Comparison of ENCODE assay signal across 8 mouse cellular contexts in the genomic region with DNA sequence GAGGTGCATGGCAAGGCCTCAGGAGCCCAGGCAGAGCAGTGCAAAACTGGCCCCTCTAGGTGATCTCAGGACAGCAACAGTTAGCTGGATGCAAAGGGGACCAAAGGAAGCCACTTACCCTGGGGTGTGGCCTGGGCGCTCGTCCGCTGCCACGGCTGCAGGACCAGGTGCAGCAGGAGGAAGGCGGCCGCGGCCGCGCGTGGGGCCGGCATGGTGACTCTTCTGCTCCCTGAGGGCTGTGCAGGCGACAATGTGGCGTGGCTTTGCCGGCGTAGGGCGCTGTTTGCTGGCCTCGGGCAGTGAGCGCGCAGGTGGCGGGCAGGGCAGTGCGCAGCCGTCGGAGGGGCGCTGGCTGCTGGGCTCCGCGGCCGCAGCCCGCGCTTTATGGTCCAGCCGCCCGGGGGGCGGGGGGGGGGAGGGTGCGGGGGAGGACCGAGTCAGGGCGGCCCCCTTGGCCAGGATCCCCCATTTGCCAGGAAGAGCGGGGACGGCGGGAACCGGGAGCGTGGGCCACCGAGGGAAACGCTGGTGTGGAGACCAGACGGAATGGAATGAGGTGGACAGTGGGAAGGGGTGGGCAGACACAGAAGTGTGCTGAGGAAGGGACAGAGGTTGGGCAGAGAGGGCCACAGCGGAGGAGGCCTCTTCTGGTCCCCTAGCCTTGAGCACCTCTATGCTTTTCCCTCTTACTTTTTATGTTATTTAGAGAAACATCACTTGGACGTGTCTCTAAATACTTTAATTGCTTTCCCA. TPM values are rescaled to one million over a fixed set of nuclear protein-coding genes. Genes with fewer than 3 reads are reported as not detected.
DNase-seq lines count a peak whose midpoint lies in the region; ATAC-seq and TF ChIP-seq lines count a peak whose summit lies in the region.

A gene (minus strand): TSS at position 357 of the 753 bp plus-strand sequence.

- H3K4me1 ChIP-seq in kidney, adult 2 months (ENCODE audit: control insufficient read depth, insufficient read depth, low read length): no peaks in the 10 kb centered on the region
- H3K4me1 ChIP-seq in embryonic facial prominence, embryonic 14.5 days (ENCODE audit: control insufficient read depth, insufficient read depth, low read length): peaks cover 4% of the 10 kb centered on the region; the same call in 1 of the 2 replicates
- peaks cover 9% of the 10 kb centered on the region for H3K4me1 ChIP-seq in hindbrain, embryonic 10.5 days (replicated peaks)
- H3K4me1 ChIP-seq in liver, embryonic 13.5 days (replicated peaks): no peaks in the 10 kb centered on the region
- H3K4me1 ChIP-seq in stomach, embryonic 15.5 days: peaks cover 9% of the 10 kb centered on the region

- DNase-seq in kidney, adult 2 months: no peak
- no peak for DNase-seq in kidney, adult 9 months
- DNase-seq in embryonic facial prominence, embryonic 14.5 days (ENCODE audit: low spot score): no peak
- DNase-seq in hindbrain, embryonic 10.5 days (ENCODE audit: low spot score): peak; percentile 52
- no peak for DNase-seq in liver, embryonic 13.5 days
- no peak for DNase-seq in T-cell, adult 2 months (ENCODE audit: low spot score)

- ATAC-seq in embryonic facial prominence, embryonic 14.5 days (ENCODE audit: low read depth): peak; percentile 65; the same call in 1 of the 2 replicates
- no peak for ATAC-seq in liver, embryonic 13.5 days (ENCODE audit: low read depth)
- no peak for ATAC-seq in stomach, embryonic 15.5 days (ENCODE audit: insufficient read depth, low FRiP score, low read depth)
- no peak for ATAC-seq in megakaryocyte-erythroid progenitor cell, adult 5-6 weeks (replicated peaks; ENCODE audit: low FRiP score, low TSS enrichment, poor library complexity, severe bottlenecking)

- peak within 1 kb of the TSS; percentile 74 for H3K4me2 ChIP-seq in embryonic facial prominence, embryonic 14.5 days (ENCODE audit: low read depth, low read length)
- peak within 1 kb of the TSS; percentile 46 for H3K4me2 ChIP-seq in liver, embryonic 13.5 days
- peak within 1 kb of the TSS; percentile 78 for H3K4me2 ChIP-seq in stomach, embryonic 15.5 days

- no peak within 1 kb of the TSS for H3K27ac ChIP-seq in kidney, adult 2 months (ENCODE audit: insufficient read depth, low read depth, low read length)
- H3K27ac ChIP-seq in embryonic facial prominence, embryonic 14.5 days (replicated peaks; ENCODE audit: low read depth, low read length): peak within 1 kb of the TSS; percentile 21; the same call in 1 of the 2 replicates
- peak within 1 kb of the TSS; percentile 71 for H3K27ac ChIP-seq in hindbrain, embryonic 10.5 days
- no peak within 1 kb of the TSS for H3K27ac ChIP-seq in liver, embryonic 13.5 days
- no peak within 1 kb of the TSS for H3K27ac ChIP-seq in stomach, embryonic 15.5 days

- H3K27me3 ChIP-seq in kidney, adult 2 months (replicated peaks; ENCODE audit: control insufficient read depth, insufficient read depth, low read length): peaks cover 5% of the 10 kb centered on the region; the same call in 1 of the 2 replicates
- peaks cover 10% of the 10 kb centered on the region for H3K27me3 ChIP-seq in embryonic facial prominence, embryonic 14.5 days (replicated peaks; ENCODE audit: control insufficient read depth, insufficient read depth, low read length)
- H3K27me3 ChIP-seq in hindbrain, embryonic 10.5 days (ENCODE audit: insufficient read depth, poor library complexity, severe bottlenecking): peaks cover 34% of the 10 kb centered on the region
- H3K27me3 ChIP-seq in liver, embryonic 13.5 days: peaks cover 44% of the 10 kb centered on the region
- H3K27me3 ChIP-seq in stomach, embryonic 15.5 days (replicated peaks): peaks cover 19% of the 10 kb centered on the region

- peak within 1 kb of the TSS; percentile 15; the same call in 1 of the 2 replicates for H3K4me3 ChIP-seq in kidney, adult 2 months (ENCODE audit: insufficient read depth, low read depth, low read length)
- H3K4me3 ChIP-seq in embryonic facial prominence, embryonic 14.5 days (ENCODE audit: low read depth, low read length): peak within 1 kb of the TSS; percentile 43
- H3K4me3 ChIP-seq in hindbrain, embryonic 10.5 days: peak within 1 kb of the TSS; percentile 55
- peak within 1 kb of the TSS; percentile 32 for H3K4me3 ChIP-seq in liver, embryonic 13.5 days (replicated peaks)
- peak within 1 kb of the TSS; percentile 39 for H3K4me3 ChIP-seq in stomach, embryonic 15.5 days (replicated peaks)

- H3K9ac ChIP-seq in embryonic facial prominence, embryonic 14.5 days (ENCODE audit: low read depth, low read length): peak within 1 kb of the TSS; percentile 54
- H3K9ac ChIP-seq in liver, embryonic 13.5 days: no peak within 1 kb of the TSS
- no peak within 1 kb of the TSS for H3K9ac ChIP-seq in stomach, embryonic 15.5 days

- no peaks in the 10 kb centered on the region for H3K36me3 ChIP-seq in kidney, adult 2 months (ENCODE audit: control insufficient read depth, insufficient read depth, low read length)
- no peaks in the 10 kb centered on the region for H3K36me3 ChIP-seq in embryonic facial prominence, embryonic 14.5 days (ENCODE audit: control insufficient read depth, insufficient read depth, low read length)
- no peaks in the 10 kb centered on the region for H3K36me3 ChIP-seq in hindbrain, embryonic 10.5 days
- H3K36me3 ChIP-seq in liver, embryonic 13.5 days: no peaks in the 10 kb centered on the region
- H3K36me3 ChIP-seq in stomach, embryonic 15.5 days: no peaks in the 10 kb centered on the region

- no peak for TF ChIP-seq CTCF in kidney, adult 2 months (conservative IDR thresholded peaks at IDR 0.05; ENCODE audit: insufficient read depth, insufficient read length, low read depth, low read length)

- 5% methylated on average over 40 of the region's 45 CpGs for WGBS in kidney, adult 2 months
- 10% methylated on average over 25 of the region's 45 CpGs for WGBS in embryonic facial prominence, embryonic 14.5 days
- 8% methylated on average over 45 of the region's 45 CpGs for WGBS in hindbrain, embryonic 10.5 days
- 10% methylated on average over 39 of the region's 45 CpGs for WGBS in liver, embryonic 13.5 days (ENCODE audit: insufficient replicate concordance)
- WGBS in stomach, embryonic 15.5 days: 6% methylated on average over 41 of the region's 45 CpGs

- no peaks in the 10 kb centered on the region for H3K9me3 ChIP-seq in embryonic facial prominence, embryonic 14.5 days (ENCODE audit: control insufficient read depth, low read length)
- no peaks in the 10 kb centered on the region for H3K9me3 ChIP-seq in hindbrain, embryonic 10.5 days
- H3K9me3 ChIP-seq in liver, embryonic 13.5 days (replicated peaks): no peaks in the 10 kb centered on the region
- H3K9me3 ChIP-seq in stomach, embryonic 15.5 days: no peaks in the 10 kb centered on the region

- no peak for TF ChIP-seq POLR2A in kidney, adult 2 months (IDR thresholded peaks at IDR 0.05; ENCODE audit: low read depth, low read length)

RNA-seq across cellular contexts. Expression of the gene that starts here (rescaled TPM):
- 2.8 and 3.1 TPM in 2 replicates for polyA plus RNA-seq in kidney, adult 2 months (2012; rRNA removed)
- polyA plus RNA-seq in embryonic facial prominence, embryonic 14.5 days (2014; fragmentation: Nextera tagmentation; extraction: Ambion mirVana): 56.8 and 64.8 TPM in 2 replicates
- polyA plus RNA-seq in hindbrain, embryonic 10.5 days (2016; fragmentation: Nextera tagmentation; extraction: Ambion mirVana): 1.4 and 2.2 TPM in 2 replicates
- polyA plus RNA-seq in liver, embryonic 13.5 days (2015; fragmentation: Nextera tagmentation; extraction: Ambion mirVana): 0.23 and 0.30 TPM in 2 replicates
- polyA plus RNA-seq in stomach, embryonic 15.5 days (2015; fragmentation: Nextera tagmentation; extraction: Ambion mirVana): 7.5 and 9.8 TPM in 2 replicates
- not detected in 2 replicates for total RNA-seq in megakaryocyte-erythroid progenitor cell, adult 5-6 weeks (2014; fragmentation: Nextera tagmentation)
- not detected in 2 replicates for total RNA-seq in megakaryocyte-erythroid progenitor cell, adult 5-6 weeks (2017)

Comparison
In these comparisons a context has a peak if more than half of its experiments do, and no peak if none do; other contexts are left out.
1. H3K27ac ChIP-seq: peak in embryonic facial prominence, embryonic 14.5 days (single experiment) and hindbrain, embryonic 10.5 days (single experiment); none in kidney, adult 2 months (single experiment), liver, embryonic 13.5 days (single experiment) and stomach, embryonic 15.5 days (single experiment).
2. Peak in every context shown above with its lines, with median percentiles within 50 percentile points of each other: H3K4me3 ChIP-seq and H3K4me2 ChIP-seq.